Mouse (Mus musculus) left cerebral cortex, adult 2 months (tissue): Measurements from ENCODE around the gene Gm5737. TPM values are rescaled to one million over a fixed set of nuclear protein-coding genes. Genes with fewer than 3 reads are reported as not detected.

ENCODE experiments used
- DNase-seq, 2 experiments: peaks; one replicate each; pipeline ENCODE4 v3.0.0; 2021 to 2022; ENCODE audit warnings: low spot score in 2 of 2, mixed read lengths in 1 of 2; ENCODE audit errors: extremely low spot score in 1 of 2
- H3K27ac ChIP-seq: fragments of 200-600 bp; 2 replicates; pipeline ENCODE4 v1.8.1; 2022
- H3K4me3 ChIP-seq: fragments of 200-600 bp; 2 replicates; pipeline ENCODE4 v1.8.1; 2022
- CTCF ChIP-seq: fragments of 200-600 bp; IDR thresholded peaks from 2 replicates; pipeline ENCODE4 v1.8.1; 2022; ENCODE audit warnings: antibody characterized with exemption, mild to moderate bottlenecking, moderate library complexity
- intact Hi-C: fragments of 180-260 bp; cut with DNase I; formaldehyde crosslinking; loops from one replicate; pipeline ENCODE4 v1.15.1; 2025
- total RNA-seq, 2 experiments: library from RNA; stranded (reverse); gene quantifications; 2 replicates each; pipeline ENCODE4 v1.2.3; 2021

Gene Gm5737
- total RNA-seq, 2 experiments from 2014 or later, result 0.27 TPM; not detected in 1

DNA sequence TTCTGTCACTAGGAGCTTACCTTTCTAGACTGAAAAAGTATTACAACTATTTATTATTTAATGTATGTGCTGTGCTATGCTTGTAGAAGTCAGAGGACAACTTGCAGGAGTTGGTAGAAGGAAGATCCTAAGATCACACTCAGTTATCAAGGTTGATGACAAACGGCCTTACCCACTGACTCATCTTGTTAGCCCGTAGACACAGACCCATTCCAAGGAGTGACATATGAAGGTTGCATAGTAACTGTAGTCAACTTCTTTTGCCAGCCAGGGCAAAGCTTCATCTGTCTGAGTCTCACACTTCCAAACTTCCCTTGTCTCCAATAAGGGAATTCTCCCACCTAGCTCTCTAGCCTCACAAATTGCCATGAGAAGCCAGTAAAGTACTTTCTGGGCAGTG lies 54.5 kb downstream of the Gm5737 start:
- no peak for TF ChIP-seq CTCF
- Histone ChIP-seq H3K27ac (no peak overlapping the region), H3K4me3 (no peak overlapping the region)
- DNase-seq, result no peak
- intact Hi-C loops, result no loop called here

DNA sequence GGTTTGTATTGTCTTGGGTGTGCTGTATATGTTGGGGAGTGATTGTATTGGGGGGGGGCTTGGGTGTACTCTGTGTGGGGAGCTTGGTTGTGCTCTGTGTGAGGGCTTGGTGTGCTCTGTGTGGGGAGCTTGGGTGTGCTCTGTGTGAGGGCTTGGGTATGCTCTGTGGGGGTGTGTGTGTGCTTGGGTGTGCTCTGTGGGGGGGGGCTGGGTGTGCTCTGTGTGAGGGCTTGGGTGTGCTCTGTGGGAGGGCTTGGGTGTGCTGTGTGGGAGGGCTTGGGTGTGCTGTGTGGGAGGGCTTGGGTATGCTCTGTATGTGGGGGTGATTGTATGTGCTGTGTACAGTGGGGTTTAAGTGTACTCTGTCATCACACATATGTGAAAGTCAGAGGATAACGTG lies 55.6 kb downstream of the Gm5737 start:
- intact Hi-C loops, result no loop called here
- TF ChIP-seq CTCF, result no peak
- no peak for DNase-seq
- Histone ChIP-seq H3K27ac (no peak overlapping the region), H3K4me3 (no peak overlapping the region)

DNA sequence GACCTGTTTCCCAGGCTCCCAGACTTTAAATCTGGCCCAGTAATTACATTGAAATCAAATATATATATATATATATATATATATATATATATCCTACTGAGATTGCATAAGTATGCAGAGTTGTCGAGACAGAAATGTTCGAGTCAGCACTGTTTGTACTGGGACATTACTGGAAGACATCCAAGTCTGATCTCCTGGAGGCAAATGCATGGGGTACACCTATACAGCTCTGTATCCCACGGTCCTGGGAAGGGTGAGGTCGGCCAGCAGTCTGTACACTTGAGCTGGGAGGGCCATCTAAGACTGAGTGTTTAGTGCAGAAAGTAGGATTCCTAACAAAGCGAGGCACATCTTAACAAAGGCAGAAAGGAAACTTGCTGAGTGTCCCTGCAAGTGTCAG lies 57.7 kb downstream of the Gm5737 start:
- intact Hi-C loops, result loop anchor here (1.0 kb wide), 1 partner anchor 28 kb away; the partner anchor contains the start of gene Eef2k
- H3K4me3 ChIP-seq, result no peak overlapping the region
- no peak for TF ChIP-seq CTCF
- no peak for DNase-seq
- no peak overlapping the region; the same call in 1 of the 2 replicates for H3K27ac ChIP-seq

DNA sequence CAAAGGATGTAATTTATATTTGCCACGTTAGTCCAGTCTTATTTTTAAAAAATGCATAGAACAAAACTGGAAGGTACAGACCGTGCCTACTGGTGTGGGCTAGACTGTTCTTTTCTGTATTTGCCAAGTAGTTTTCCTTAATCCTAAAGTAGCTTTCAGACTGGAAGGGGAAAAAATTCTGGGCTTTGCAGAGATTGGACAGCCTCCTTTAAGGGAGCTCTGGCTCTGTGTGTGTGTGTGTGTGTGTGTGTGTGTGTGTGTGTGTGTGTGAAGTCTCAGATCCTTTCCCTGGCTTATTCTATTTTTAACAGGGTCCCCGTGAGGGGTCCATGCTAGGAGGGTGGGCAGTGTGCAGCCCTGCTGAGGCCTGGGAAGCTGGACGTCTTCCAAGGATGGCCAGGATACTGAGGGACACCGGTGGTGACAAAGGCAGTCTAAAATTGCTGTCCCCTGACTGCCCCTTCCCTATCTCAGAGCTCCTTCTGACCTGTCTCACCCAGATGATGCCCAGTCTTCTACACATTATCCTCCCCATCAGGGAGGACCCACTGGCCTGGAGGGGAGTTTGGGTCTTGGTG lies 58.4 kb downstream of the Gm5737 start:
- TF ChIP-seq CTCF, result no peak
- no peak for DNase-seq
- intact Hi-C loops, result loop anchor here (1.0 kb wide), 1 partner anchor 28 kb away; the partner anchor contains the start of gene Eef2k

DNA sequence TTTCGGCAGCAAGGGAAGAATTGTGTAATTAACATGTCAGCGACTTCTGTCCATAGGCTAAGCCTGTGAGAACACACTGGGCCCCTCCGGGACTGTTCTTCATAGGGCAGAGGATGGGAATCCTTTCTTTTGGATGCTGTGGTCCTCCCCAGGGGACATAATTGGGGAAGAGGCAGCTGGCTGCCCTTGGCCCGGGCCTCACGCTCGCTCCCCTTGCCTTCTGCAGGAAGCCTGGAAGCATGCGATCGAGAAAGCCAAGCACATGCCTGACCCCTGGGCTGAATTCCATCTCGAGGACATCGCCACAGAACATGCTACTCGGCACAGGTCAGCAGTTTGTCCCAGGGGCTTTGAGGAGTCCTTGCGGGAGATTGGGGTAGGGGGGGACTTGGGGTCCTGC lies 60.9 kb downstream of the Gm5737 start:
- Histone ChIP-seq H3K4me3 (no peak overlapping the region), H3K27ac (no peak overlapping the region)
- no peak for TF ChIP-seq CTCF
- DNase-seq, result no peak
- intact Hi-C loops, result no loop called here

More for the DNA sequence above, 58.4 kb downstream of the Gm5737 start:
- Histone ChIP-seq H3K27ac (no peak overlapping the region; the same call in 1 of the 2 replicates), H3K4me3 (no peak overlapping the region)

DNA sequence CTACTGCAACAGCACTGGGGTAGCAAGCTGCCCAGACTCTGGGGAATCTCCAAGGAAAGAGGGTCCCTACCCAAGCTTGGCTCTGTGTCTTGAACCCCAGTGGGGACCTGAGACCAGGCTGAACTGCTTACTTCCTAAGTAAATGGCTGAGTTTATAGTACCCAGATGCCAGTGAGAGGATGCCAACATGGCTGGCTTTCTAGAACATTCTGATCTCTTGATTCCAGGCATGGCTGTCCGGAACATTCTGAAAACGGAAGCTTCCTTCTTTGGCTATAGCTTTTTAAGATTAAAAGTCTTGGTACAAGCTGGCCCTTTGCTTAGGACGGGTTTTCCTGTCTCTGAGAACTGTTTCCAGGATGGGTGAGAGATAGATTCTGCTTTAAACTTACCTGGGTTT lies 61.9 kb downstream of the Gm5737 start:
- Histone ChIP-seq H3K4me3 (no peak overlapping the region), H3K27ac (no peak overlapping the region)
- intact Hi-C loops, result no loop called here
- DNase-seq, result no peak
- no peak for TF ChIP-seq CTCF

DNA sequence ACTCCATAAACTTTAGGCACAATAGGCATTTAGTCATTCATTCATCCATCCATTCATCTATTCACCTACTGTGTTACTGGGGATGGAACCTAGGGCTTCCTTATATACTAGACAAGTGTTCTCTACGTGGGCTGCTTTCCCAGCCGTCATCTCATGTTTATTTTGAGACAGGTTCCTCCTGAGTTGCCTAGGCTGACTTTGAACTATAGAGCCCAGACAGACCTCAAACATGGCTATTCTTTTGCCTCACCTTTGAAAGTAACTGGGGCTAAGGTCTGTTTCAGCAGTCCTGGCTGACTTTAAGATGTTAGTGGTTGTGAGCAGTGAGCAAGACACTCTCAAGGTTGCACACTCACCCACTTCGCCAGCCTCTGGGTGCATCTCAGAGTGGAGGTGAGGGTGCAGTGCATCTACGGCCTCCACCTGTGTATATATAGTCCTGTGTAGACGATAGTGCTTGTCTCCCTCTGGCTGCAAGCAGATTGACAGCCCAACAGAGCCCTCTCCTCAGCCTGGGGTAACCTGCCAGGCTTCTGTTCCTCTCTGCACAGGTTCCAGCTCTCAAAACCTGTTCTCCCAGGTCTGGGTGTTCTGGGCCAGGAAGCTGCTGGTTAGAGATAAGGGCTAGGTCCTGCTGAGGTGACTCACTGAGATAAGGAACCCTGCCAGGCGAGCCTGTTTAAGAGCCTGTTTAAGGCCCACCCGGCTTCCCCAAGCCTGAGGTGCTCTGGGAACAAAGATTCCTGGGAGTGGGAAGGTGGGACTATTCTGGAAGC lies 62.8 kb downstream of the Gm5737 start:
- TF ChIP-seq CTCF, result no peak

DNA sequence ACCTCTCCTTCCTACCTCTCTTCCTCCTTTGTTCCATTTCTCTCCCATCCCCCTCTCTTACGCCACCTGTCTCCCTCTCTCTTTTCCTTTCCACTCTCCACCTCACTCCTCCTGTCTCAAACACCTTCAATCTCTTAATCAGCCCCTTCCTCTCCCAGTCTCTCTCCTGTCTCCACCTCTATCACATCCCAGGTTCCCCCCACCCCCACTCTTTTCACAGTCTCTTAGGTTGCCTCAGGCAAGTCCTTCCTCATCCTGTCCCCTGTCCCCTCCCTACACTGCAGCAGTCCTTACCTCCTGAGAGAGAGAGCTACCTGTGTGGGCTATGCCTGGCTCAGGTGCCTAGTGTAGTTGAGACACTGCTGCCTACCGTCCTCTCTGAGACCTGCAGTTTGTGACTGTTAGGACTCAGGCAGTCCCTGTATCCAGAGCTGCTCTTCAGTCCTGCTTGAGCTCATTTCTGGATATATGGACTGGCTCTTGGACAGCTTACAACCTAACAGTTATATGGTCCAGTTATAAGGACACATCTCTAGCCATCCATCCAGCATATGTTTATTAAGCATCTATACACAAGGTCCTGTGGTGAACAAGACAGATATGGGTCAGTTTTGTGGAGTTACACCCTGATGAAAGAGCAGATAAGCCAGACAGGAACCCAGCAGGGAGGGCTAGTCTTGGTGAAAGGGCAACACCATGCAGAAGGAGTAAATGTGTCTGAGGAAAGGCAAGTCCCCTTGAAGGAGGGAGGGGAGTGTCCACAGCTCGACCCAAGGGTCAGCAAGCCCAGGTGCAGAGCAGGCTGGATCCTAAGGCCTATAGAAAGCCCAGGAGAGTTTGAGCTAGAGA lies 63.6 kb downstream of the Gm5737 start:
- Histone ChIP-seq H3K27ac (no peak overlapping the region), H3K4me3 (no peak overlapping the region)
- intact Hi-C loops, result no loop called here
- DNase-seq, result no peak
- TF ChIP-seq CTCF, result no peak

More for the DNA sequence above, 62.8 kb downstream of the Gm5737 start:
- no peak overlapping the region for H3K4me3 ChIP-seq
- no peak for DNase-seq
- H3K27ac ChIP-seq, result no peak overlapping the region
- intact Hi-C loops, result no loop called here

DNA sequence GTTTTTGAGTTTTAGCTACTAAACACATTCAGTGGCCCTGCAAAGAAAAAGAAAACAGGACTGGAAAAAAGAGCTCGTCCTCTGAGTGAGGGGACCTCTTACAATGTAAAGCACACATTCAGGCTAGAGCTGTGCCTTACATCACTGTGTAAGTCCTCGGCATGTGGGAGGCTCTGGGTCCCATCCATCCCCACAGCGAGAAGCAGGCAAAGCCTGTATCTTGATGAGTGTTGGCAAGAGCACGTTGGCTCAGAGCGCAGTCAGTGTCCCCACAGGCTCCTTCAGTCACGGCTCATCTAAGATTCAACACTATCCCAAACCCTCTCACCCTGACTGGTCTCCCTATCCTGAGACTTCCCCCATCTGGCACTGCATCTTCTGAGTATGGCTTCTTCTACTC lies 66.1 kb downstream of the Gm5737 start:
- peak overlapping the region; percentile 40; the same call in 1 of the 2 replicates for H3K27ac ChIP-seq
- intact Hi-C loops, result no loop called here
- peak in 1 of 2 experiments; percentile 24 for DNase-seq
- H3K4me3 ChIP-seq, result no peak overlapping the region
- no peak for TF ChIP-seq CTCF

DNA sequence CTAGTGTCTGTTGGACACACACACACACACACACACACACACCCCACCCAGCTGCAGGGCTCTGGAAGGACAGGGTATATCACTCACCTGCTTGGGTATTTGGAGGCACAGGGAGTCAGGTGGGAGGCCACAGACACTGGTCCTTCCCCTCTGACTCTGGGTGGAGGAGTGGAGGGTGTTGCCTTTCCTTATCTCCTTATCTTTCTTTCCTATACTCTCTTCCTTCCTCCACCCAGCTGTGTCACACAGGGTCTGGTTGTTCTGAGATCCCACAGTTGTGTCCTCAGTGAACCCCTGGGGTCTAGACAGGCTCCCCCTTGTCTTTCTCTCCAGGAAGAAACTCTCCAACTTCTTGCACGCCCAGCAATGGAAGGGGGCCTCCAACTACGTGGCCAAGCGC lies 67.8 kb downstream of the Gm5737 start:
- no peak overlapping the region for H3K4me3 ChIP-seq
- TF ChIP-seq CTCF, result no peak
- intact Hi-C loops, result no loop called here

DNA sequence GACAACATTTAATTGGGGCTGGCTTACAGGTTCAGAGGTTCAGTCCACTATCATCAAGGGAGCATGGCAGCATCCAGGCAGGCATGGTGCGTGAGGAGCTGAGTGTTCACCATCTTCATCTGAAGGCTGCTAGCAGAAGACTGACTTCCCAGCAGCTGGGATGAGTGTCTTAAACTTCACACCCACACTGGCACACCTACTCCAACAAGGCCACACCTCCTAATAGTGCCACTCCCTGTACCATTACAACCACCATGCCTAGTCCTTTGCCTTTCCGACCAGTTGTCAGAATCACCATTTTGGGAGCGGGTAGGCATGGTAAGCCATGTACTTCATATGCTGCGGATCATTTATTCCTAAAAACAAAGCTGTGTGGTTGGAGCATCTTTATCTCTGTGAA lies 68.6 kb downstream of the Gm5737 start:
- Histone ChIP-seq H3K27ac (no peak overlapping the region), H3K4me3 (no peak overlapping the region)
- TF ChIP-seq CTCF, result no peak
- intact Hi-C loops, result no loop called here
- DNase-seq, result no peak

More for the DNA sequence above, 67.8 kb downstream of the Gm5737 start:
- DNase-seq, result no peak
- no peak overlapping the region for H3K27ac ChIP-seq

Other genes with a start within 250 kb of the Gm5737 start
- 100 to 1,000 TPM; 234 to 239 TPM for gene Uqcrc2, start 177.2 kb upstream of the Gm5737 start, total RNA-seq
- not detected for gene Pdzd9, start 142.0 kb upstream of the Gm5737 start, total RNA-seq
- gene Mosmo, start 134.7 kb upstream of the Gm5737 start, total RNA-seq, result 10 to 100 TPM; 71.2 to 82.8 TPM
- gene Vwa3a, start 73.0 kb upstream of the Gm5737 start, total RNA-seq, result 10 to 100 TPM; 12.7 to 14.8 TPM
- 10 to 100 TPM; 34.1 to 34.4 TPM for gene Eef2k, start 30.5 kb downstream of the Gm5737 start, total RNA-seq
- 10 to 100 TPM; 26.4 to 27.8 TPM for gene Polr3e, start 105.4 kb downstream of the Gm5737 start, total RNA-seq
- gene Cdr2, start 169.9 kb downstream of the Gm5737 start, total RNA-seq, result 1 to 10 TPM; 9.5 to 9.8 TPM
- gene Mfsd13b, start 170.1 kb downstream of the Gm5737 start, total RNA-seq, result under 1 TPM; 0.44 to 0.86 TPM
- 10 to 100 TPM; 81.9 to 93.1 TPM for gene Mettl9, start 222.1 kb downstream of the Gm5737 start, total RNA-seq